Comparison of ENCODE assay signal across 7 mouse cellular contexts in the genomic region with DNA sequence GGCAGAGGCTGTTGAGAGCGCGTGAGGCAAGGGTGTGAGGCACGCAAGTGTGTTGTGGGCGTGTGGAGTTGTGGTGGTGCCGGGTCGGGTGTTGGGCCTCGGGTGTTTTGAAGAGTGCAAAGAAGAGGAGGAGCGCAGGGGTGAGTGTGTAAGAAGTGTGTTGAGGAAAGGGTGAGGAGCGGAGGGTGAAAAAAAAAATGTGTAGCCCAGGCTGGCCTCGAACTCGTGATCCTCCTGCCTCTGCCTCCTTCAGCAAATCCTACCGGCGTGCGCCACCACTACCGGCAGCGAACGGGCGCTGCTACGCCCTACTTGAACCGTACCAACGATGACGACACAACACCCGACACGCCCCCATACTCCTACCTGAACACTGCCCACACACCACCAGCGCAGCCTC.
DNase-seq lines count a peak whose midpoint lies in the region; ATAC-seq and TF ChIP-seq lines count a peak whose summit lies in the region.
"Not testable (repeated sequence)": the region's sequence is repeated elsewhere in the genome, so short reads cannot be mapped to it uniquely, and the experiment has no call there.

No protein-coding gene starts in this region.

- H3K4me3 ChIP-seq in hindbrain, embryonic 13.5 days = peak overlapping the region; percentile 19
- peak overlapping the region; percentile 11; the same call in 1 of the 2 replicates for H3K4me3 ChIP-seq in layer of hippocampus, adult 2 months
- H3K4me3 ChIP-seq in liver, embryonic 13.5 days (replicated peaks) = peak overlapping the region; percentile 35
- peak overlapping the region; percentile 33 for H3K4me3 ChIP-seq in stomach, embryonic 15.5 days (replicated peaks)

- H3K9me3 ChIP-seq in hindbrain, embryonic 13.5 days; liver, embryonic 13.5 days (replicated peaks); stomach, embryonic 15.5 days: not testable (repeated sequence)

- H3K4me2 ChIP-seq in hindbrain, embryonic 13.5 days = peak overlapping the region; percentile 22
- peak overlapping the region; percentile 46 for H3K4me2 ChIP-seq in liver, embryonic 13.5 days
- peak overlapping the region; percentile 52 for H3K4me2 ChIP-seq in stomach, embryonic 15.5 days

- ATAC-seq in hindbrain, embryonic 13.5 days (ENCODE audit: low FRiP score); liver, embryonic 13.5 days (ENCODE audit: low read depth); stomach, embryonic 15.5 days (ENCODE audit: insufficient read depth, low FRiP score, low read depth): not testable (repeated sequence)

- peak; percentile 94 to 97 for DNase-seq in cerebellum, postnatal 25 days
- peak; percentile 75 for DNase-seq in gastrocnemius, postnatal 10 days
- DNase-seq in layer of hippocampus, adult 2 months (ENCODE audit: low spot score in 2 of 2) = peak; percentile 95
- peak; percentile 91 for DNase-seq in liver, embryonic 13.5 days
- DNase-seq in natural killer cell, adult 2 months (ENCODE audit: low spot score in 2 of 2) = peak; percentile 92 to 94

- H3K27me3 ChIP-seq in hindbrain, embryonic 13.5 days; liver, embryonic 13.5 days; stomach, embryonic 15.5 days (replicated peaks): not testable (repeated sequence)

- not testable (repeated sequence) for H3K27ac ChIP-seq in hindbrain, embryonic 13.5 days; layer of hippocampus, adult 2 months; liver, embryonic 13.5 days; stomach, embryonic 15.5 days

- H3K9ac ChIP-seq in hindbrain, embryonic 13.5 days; liver, embryonic 13.5 days; stomach, embryonic 15.5 days: not testable (repeated sequence)

- TF ChIP-seq CTCF in layer of hippocampus, adult 2 months (conservative IDR thresholded peaks at IDR 0.05) = not testable (repeated sequence)

- H3K36me3 ChIP-seq in hindbrain, embryonic 13.5 days; liver, embryonic 13.5 days; stomach, embryonic 15.5 days: not testable (repeated sequence)

- 9% methylated on average over 14 of the region's 25 CpGs for WGBS in hindbrain, embryonic 13.5 days
- 2% methylated on average over 13 of the region's 25 CpGs for WGBS in liver, embryonic 13.5 days (ENCODE audit: insufficient replicate concordance)
- WGBS in stomach, embryonic 15.5 days = 4% methylated on average over 15 of the region's 25 CpGs

- not testable (repeated sequence) for H3K4me1 ChIP-seq in hindbrain, embryonic 13.5 days (replicated peaks); liver, embryonic 13.5 days (replicated peaks); stomach, embryonic 15.5 days
